16 mouse cellular contexts compared by ENCODE assay signal in genomic region chr9:78847890-78848563, GRCm38 (mm10).
A peak's percentile ranks its signal among the peaks of the same experiment; 100 is the strongest.
DNase-seq lines count a peak whose midpoint lies in the region; ATAC-seq lines count a peak whose summit lies in the region.
"Had no signal": no experiment of that assay in that cellular context is flagged by ENCODE, and none has a peak within 500 bp of the region (broad histone marks: within the 10 kb centered on the region; RNA-seq: fewer than 3 reads in every experiment).

No protein-coding gene starts in this region.

- no peaks in the 10 kb centered on the region for H3K27me3 ChIP-seq in heart, embryonic 10.5 days (ENCODE audit: insufficient read depth, poor library complexity, severe bottlenecking)
- no peaks in the 10 kb centered on the region for H3K27me3 ChIP-seq in hindbrain, embryonic 13.5 days
- no peaks in the 10 kb centered on the region for H3K27me3 ChIP-seq in hindbrain, embryonic 16.5 days (replicated peaks; ENCODE audit: control insufficient read depth, insufficient read depth, low read length)
- H3K27me3 ChIP-seq in limb, embryonic 10.5 days (ENCODE audit: low read depth, poor library complexity, severe bottlenecking) = no peaks in the 10 kb centered on the region
- H3K27me3 ChIP-seq in midbrain, embryonic 14.5 days (ENCODE audit: control insufficient read depth, insufficient read depth, low read length) = no peaks in the 10 kb centered on the region
- H3K27me3 ChIP-seq: limb, embryonic 15.5 days; neural tube, embryonic 13.5 days had no signal

- intact Hi-C loops in heart, postnatal 36 days (cut with DNase I) = no loop called here

- no peaks in the 10 kb centered on the region for H3K9me3 ChIP-seq in heart, embryonic 10.5 days
- H3K9me3 ChIP-seq in hindbrain, embryonic 13.5 days = no peaks in the 10 kb centered on the region
- H3K9me3 ChIP-seq in hindbrain, embryonic 16.5 days (ENCODE audit: control insufficient read depth, low read length) = no peaks in the 10 kb centered on the region
- H3K9me3 ChIP-seq in limb, embryonic 10.5 days (replicated peaks) = no peaks in the 10 kb centered on the region
- H3K9me3 ChIP-seq in midbrain, embryonic 14.5 days (ENCODE audit: control insufficient read depth, low read length) = no peaks in the 10 kb centered on the region
- H3K9me3 ChIP-seq: G1E; limb, embryonic 15.5 days; neural tube, embryonic 13.5 days had no signal

- no peaks in the 10 kb centered on the region for H3K36me3 ChIP-seq in heart, embryonic 10.5 days
- no peaks in the 10 kb centered on the region for H3K36me3 ChIP-seq in hindbrain, embryonic 13.5 days
- H3K36me3 ChIP-seq in hindbrain, embryonic 16.5 days (ENCODE audit: control insufficient read depth, insufficient read depth, low read length) = no peaks in the 10 kb centered on the region
- no peaks in the 10 kb centered on the region for H3K36me3 ChIP-seq in limb, embryonic 10.5 days
- H3K36me3 ChIP-seq in midbrain, embryonic 14.5 days (ENCODE audit: control insufficient read depth, insufficient read depth, low read length) = no peaks in the 10 kb centered on the region
- H3K36me3 ChIP-seq: G1E; limb, embryonic 15.5 days; neural tube, embryonic 13.5 days had no signal

- H3K9ac ChIP-seq in hindbrain, embryonic 13.5 days = no peak overlapping the region
- H3K9ac ChIP-seq in hindbrain, embryonic 16.5 days (ENCODE audit: low read depth, low read length) = no peak overlapping the region
- H3K9ac ChIP-seq in midbrain, embryonic 14.5 days (replicated peaks; ENCODE audit: low read length) = no peak overlapping the region
- H3K9ac ChIP-seq: limb, embryonic 15.5 days; liver, postnatal 0 days; neural tube, embryonic 13.5 days had no signal

- no peak overlapping the region for H3K4me2 ChIP-seq in hindbrain, embryonic 13.5 days
- no peak overlapping the region for H3K4me2 ChIP-seq in hindbrain, embryonic 16.5 days (ENCODE audit: low read length)
- H3K4me2 ChIP-seq in midbrain, embryonic 14.5 days (ENCODE audit: low read length) = no peak overlapping the region
- H3K4me2 ChIP-seq: limb, embryonic 15.5 days; neural tube, embryonic 13.5 days had no signal

- H3K4me1 ChIP-seq in heart, embryonic 10.5 days = peaks cover 19% of the 10 kb centered on the region
- H3K4me1 ChIP-seq in hindbrain, embryonic 13.5 days (replicated peaks) = peaks cover 8% of the 10 kb centered on the region; the same call in 1 of the 2 replicates
- H3K4me1 ChIP-seq in hindbrain, embryonic 16.5 days (ENCODE audit: control insufficient read depth, insufficient read depth, low read depth, low read length) = no peaks in the 10 kb centered on the region
- peaks cover 37% of the 10 kb centered on the region for H3K4me1 ChIP-seq in limb, embryonic 10.5 days
- peaks cover 4% of the 10 kb centered on the region; the same call in 1 of the 2 replicates for H3K4me1 ChIP-seq in midbrain, embryonic 14.5 days (ENCODE audit: control insufficient read depth, insufficient read depth, low read length)
- H3K4me1 ChIP-seq: neural tube, embryonic 13.5 days had no signal

- no peak overlapping the region for H3K27ac ChIP-seq in heart, embryonic 10.5 days
- no peak overlapping the region for H3K27ac ChIP-seq in hindbrain, embryonic 13.5 days
- no peak overlapping the region for H3K27ac ChIP-seq in hindbrain, embryonic 16.5 days (ENCODE audit: low read depth, low read length)
- no peak overlapping the region for H3K27ac ChIP-seq in limb, embryonic 10.5 days
- H3K27ac ChIP-seq in midbrain, embryonic 14.5 days (replicated peaks; ENCODE audit: low read depth, low read length) = no peak overlapping the region
- H3K27ac ChIP-seq: limb, embryonic 15.5 days; neural tube, embryonic 13.5 days had no signal

- 40% methylated on average over 9 of the region's 9 CpGs for WGBS in heart, embryonic 10.5 days
- WGBS in hindbrain, embryonic 13.5 days = 60% methylated on average over 9 of the region's 9 CpGs
- WGBS in hindbrain, embryonic 16.5 days = 57% methylated on average over 9 of the region's 9 CpGs
- 71% methylated on average over 9 of the region's 9 CpGs for WGBS in limb, embryonic 10.5 days
- 29% methylated on average over 9 of the region's 9 CpGs for WGBS in midbrain, embryonic 14.5 days

- DNase-seq in heart, embryonic 10.5 days (ENCODE audit: low spot score) = no peak
- no peak for DNase-seq in heart, postnatal 36 days
- DNase-seq in limb, embryonic 10.5 days (ENCODE audit: low spot score) = peak; percentile 30
- DNase-seq in midbrain, embryonic 14.5 days = peak; percentile 73
- no peak for DNase-seq in gastrocnemius, postnatal 4 days (ENCODE audit: low spot score in 2 of 2)
- DNase-seq: cerebellum, adult 11-12 months; gastrocnemius, postnatal 36 days; kidney, adult 9 months; liver, postnatal 0 days; lung, postnatal 4 days had no signal

- peak; percentile 43; the same call in 1 of the 2 replicates for ATAC-seq in hindbrain, embryonic 13.5 days (ENCODE audit: low FRiP score)
- no peak for ATAC-seq in hindbrain, embryonic 16.5 days
- ATAC-seq in midbrain, embryonic 14.5 days (ENCODE audit: low FRiP score, low TSS enrichment) = peak; percentile 78; the same call in 1 of the 2 replicates
- ATAC-seq: inflammation-experienced regulatory T-cells, adult 6 months; liver, postnatal 0 days had no signal

- peak overlapping the region; percentile 12; the same call in 1 of the 2 replicates for H3K4me3 ChIP-seq in heart, embryonic 10.5 days
- no peak overlapping the region for H3K4me3 ChIP-seq in hindbrain, embryonic 13.5 days
- no peak overlapping the region for H3K4me3 ChIP-seq in hindbrain, embryonic 16.5 days (ENCODE audit: low read length)
- no peak overlapping the region for H3K4me3 ChIP-seq in limb, embryonic 10.5 days
- H3K4me3 ChIP-seq in midbrain, embryonic 14.5 days (replicated peaks; ENCODE audit: low read depth, low read length) = no peak overlapping the region
- H3K4me3 ChIP-seq: limb, embryonic 15.5 days; neural tube, embryonic 13.5 days had no signal

Comparison
In these comparisons a context has a peak if more than half of its experiments do, and no peak if none do; other contexts are left out.
1. DNase-seq: peak in limb, embryonic 10.5 days (single experiment) and midbrain, embryonic 14.5 days (single experiment); none in heart, embryonic 10.5 days (single experiment), heart, postnatal 36 days (0 of 2) and gastrocnemius, postnatal 4 days (0 of 2).